Mouse (Mus musculus): ENCODE measurements around the gene Zfp963. TPM values are rescaled to one million over a fixed set of nuclear protein-coding genes. Genes with fewer than 3 reads are reported as not detected.
A peak's percentile ranks its signal among the peaks of the same experiment; 100 is the strongest.

The Zfp963 gene
- polyA plus RNA-seq, 1 experiment from 2014 or later, result 4.2 TPM

DNA sequence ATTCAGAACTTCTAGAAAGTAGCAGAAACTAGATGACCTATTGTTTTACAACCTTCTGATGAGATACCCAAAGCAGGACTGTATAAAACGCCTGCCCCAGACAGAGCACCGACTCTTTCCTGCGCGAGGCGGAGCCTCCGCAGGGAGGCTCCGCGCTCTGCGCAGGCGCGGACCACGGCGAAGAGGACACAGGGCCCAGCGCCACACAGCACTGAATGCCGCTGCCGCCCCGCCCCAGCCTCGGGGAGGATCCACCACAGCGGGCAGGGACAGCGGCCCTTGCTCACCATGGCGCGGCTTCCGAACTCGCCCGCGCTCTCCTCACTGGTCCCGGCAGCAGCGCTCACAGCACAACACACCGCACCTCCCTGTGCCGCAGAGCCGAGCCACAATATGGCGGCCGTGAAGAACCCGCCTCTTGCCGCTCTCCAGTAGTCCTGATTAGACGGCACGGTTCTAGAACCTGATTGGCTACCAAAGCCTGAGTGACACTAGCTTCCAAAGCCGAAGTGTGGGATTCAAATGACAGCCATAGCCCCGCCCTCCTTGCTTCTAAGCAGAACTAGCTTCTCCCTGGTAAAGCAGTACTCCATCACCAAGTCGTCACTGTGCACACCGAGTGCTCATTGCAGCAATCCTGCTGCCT, 24.9 kb upstream of the Zfp963 start, which contains the start of gene Gm20422:
Gene Gm20422, minus strand, starts transcription at position 384 of the 646 bp plus-strand sequence.
- peak within 1 kb of the TSS; percentile 98 to 99 for H3K27ac ChIP-seq (replicated peaks in 1 of 2; ENCODE audit: control insufficient read depth in 1 of 2, insufficient read depth in 1 of 2, low read depth in 2 of 2, low read length in 2 of 2)
- H3K4me2 ChIP-seq (ENCODE audit: low read length), result peak within 1 kb of the TSS; percentile 78
- H3K36me3 ChIP-seq (ENCODE audit: control insufficient read depth, insufficient read depth, low read length), result no peaks in the 10 kb centered on the region; the same call in 1 of the 2 replicates
- H3K4me3 ChIP-seq (ENCODE audit: control insufficient read depth in 1 of 2, insufficient read depth in 1 of 2, low read depth in 1 of 2, low read length in 2 of 2), result peak within 1 kb of the TSS; percentile 80 to 83
- H3K4me1 ChIP-seq (ENCODE audit: control insufficient read depth in 2 of 2, insufficient read depth in 2 of 2, low read length in 2 of 2), result peaks cover 0 to 17% of the 10 kb centered on the region in 2 experiments; a peak in 2 of 4 replicates
- peak; percentile 98 for ATAC-seq (ENCODE audit: insufficient number of reproducible peaks, insufficient read depth, low FRiP score, low read depth)
- no peaks in the 10 kb centered on the region for H3K27me3 ChIP-seq (ENCODE audit: control insufficient read depth, insufficient read depth, low read length)
- no peaks in the 10 kb centered on the region for H3K9me3 ChIP-seq (ENCODE audit: control insufficient read depth, low read length)
- peak within 1 kb of the TSS; percentile 96 for H3K9ac ChIP-seq (ENCODE audit: low read length)
- WGBS, result under 1% methylated on average over 41 of the region's 41 CpGs

DNA sequence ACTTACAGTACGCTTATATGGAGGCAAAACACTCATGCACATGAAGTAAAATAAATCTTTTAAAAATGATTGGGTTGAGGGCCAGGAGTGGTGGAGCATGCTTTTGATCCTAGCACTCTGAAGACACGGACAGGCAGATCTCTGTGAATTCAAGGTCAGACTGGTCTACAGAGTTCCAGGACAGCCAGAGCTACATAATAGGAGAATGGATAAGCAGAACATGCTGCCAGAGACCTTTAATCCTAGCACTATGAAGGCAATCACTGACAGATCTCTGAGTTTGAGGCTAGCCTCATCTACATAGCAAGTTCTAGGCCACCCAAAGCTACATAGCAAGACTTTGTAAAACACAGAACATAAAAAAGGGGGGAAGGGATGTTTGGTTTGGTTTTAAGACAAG, 22.3 kb upstream of the Zfp963 start:
- WGBS, result 62% methylated on average over 2 of the region's 2 CpGs
- no peak for ATAC-seq (ENCODE audit: insufficient number of reproducible peaks, insufficient read depth, low FRiP score, low read depth)
- no peak overlapping the region for H3K4me2 ChIP-seq (ENCODE audit: low read length)
- H3K36me3 ChIP-seq (ENCODE audit: control insufficient read depth, insufficient read depth, low read length), result peaks cover 25% of the 10 kb centered on the region
- peaks cover 2% of the 10 kb centered on the region; the same call in 1 of the 2 replicates for H3K9me3 ChIP-seq (ENCODE audit: control insufficient read depth, low read length)
- no peak overlapping the region for H3K4me3 ChIP-seq (ENCODE audit: control insufficient read depth in 1 of 2, insufficient read depth in 1 of 2, low read depth in 1 of 2, low read length in 2 of 2)
- no peak overlapping the region for H3K9ac ChIP-seq (ENCODE audit: low read length)
- H3K4me1 ChIP-seq (ENCODE audit: control insufficient read depth in 2 of 2, insufficient read depth in 2 of 2, low read length in 2 of 2), result peaks cover 0 to 17% of the 10 kb centered on the region in 2 experiments; a peak in 2 of 4 replicates
- no peak overlapping the region for H3K27ac ChIP-seq (replicated peaks in 1 of 2; ENCODE audit: control insufficient read depth in 1 of 2, insufficient read depth in 1 of 2, low read depth in 2 of 2, low read length in 2 of 2)
- no peaks in the 10 kb centered on the region for H3K27me3 ChIP-seq (ENCODE audit: control insufficient read depth, insufficient read depth, low read length)

DNA sequence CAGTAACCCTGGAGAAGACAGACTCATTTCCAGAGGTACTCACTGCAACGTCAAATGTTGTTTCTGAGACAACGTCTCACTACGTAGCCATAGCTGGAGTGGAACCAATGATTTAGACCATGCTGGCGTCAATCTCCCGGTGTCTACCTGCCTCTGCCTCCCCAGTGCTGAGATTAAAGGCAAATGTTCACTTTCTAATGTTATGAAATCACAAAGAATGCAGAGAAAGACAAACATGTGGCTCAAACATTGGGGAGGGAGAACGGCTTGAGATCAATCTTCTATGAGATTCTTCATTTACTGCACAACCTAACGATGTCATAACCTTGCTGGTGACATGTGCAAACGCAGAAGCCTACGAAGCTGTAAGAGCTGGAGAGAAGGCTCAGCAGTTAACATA, 21.5 kb upstream of the Zfp963 start:
- peaks cover 34% of the 10 kb centered on the region for H3K36me3 ChIP-seq (ENCODE audit: control insufficient read depth, insufficient read depth, low read length)
- WGBS, result 94% methylated on average over 9 of the region's 9 CpGs
- no peaks in the 10 kb centered on the region for H3K27me3 ChIP-seq (ENCODE audit: control insufficient read depth, insufficient read depth, low read length)
- no peak overlapping the region for H3K27ac ChIP-seq (replicated peaks in 1 of 2; ENCODE audit: control insufficient read depth in 1 of 2, insufficient read depth in 1 of 2, low read depth in 2 of 2, low read length in 2 of 2)
- H3K9ac ChIP-seq (ENCODE audit: low read length), result no peak overlapping the region
- H3K4me2 ChIP-seq (ENCODE audit: low read length), result no peak overlapping the region
- ATAC-seq (ENCODE audit: insufficient number of reproducible peaks, insufficient read depth, low FRiP score, low read depth), result no peak
- H3K9me3 ChIP-seq (ENCODE audit: control insufficient read depth, low read length), result peaks cover 11% of the 10 kb centered on the region
- peaks cover 0 to 17% of the 10 kb centered on the region in 2 experiments; a peak in 2 of 4 replicates for H3K4me1 ChIP-seq (ENCODE audit: control insufficient read depth in 2 of 2, insufficient read depth in 2 of 2, low read length in 2 of 2)
- no peak overlapping the region for H3K4me3 ChIP-seq (ENCODE audit: control insufficient read depth in 1 of 2, insufficient read depth in 1 of 2, low read depth in 1 of 2, low read length in 2 of 2)

- Histone ChIP-seq H3K4me1 (ENCODE audit: control insufficient read depth in 2 of 2, insufficient read depth in 2 of 2, low read length in 2 of 2) (no peaks in the 10 kb centered on the region), H3K27ac (replicated peaks in 1 of 2; ENCODE audit: control insufficient read depth in 1 of 2, insufficient read depth in 1 of 2, low read depth in 2 of 2, low read length in 2 of 2) (no peak overlapping the region), H3K9me3 (ENCODE audit: control insufficient read depth, low read length) (peaks cover 20% of the 10 kb centered on the region), H3K36me3 (ENCODE audit: control insufficient read depth, insufficient read depth, low read length) (peaks cover 89% of the 10 kb centered on the region), H3K4me3 (ENCODE audit: control insufficient read depth in 1 of 2, insufficient read depth in 1 of 2, low read depth in 1 of 2, low read length in 2 of 2) (no peak overlapping the region), H3K27me3 (ENCODE audit: control insufficient read depth, insufficient read depth, low read length) (no peaks in the 10 kb centered on the region), H3K4me2 (ENCODE audit: low read length) (no peak overlapping the region), H3K9ac (ENCODE audit: low read length) (no peak overlapping the region)
- WGBS, result 91% methylated on average over 4 of the region's 4 CpGs
- ATAC-seq (ENCODE audit: insufficient number of reproducible peaks, insufficient read depth, low FRiP score, low read depth), result no peak
Measured at GRCm38 (mm10) chr8:69761814-69762445, 12.2 kb upstream of the Zfp963 start.

DNA sequence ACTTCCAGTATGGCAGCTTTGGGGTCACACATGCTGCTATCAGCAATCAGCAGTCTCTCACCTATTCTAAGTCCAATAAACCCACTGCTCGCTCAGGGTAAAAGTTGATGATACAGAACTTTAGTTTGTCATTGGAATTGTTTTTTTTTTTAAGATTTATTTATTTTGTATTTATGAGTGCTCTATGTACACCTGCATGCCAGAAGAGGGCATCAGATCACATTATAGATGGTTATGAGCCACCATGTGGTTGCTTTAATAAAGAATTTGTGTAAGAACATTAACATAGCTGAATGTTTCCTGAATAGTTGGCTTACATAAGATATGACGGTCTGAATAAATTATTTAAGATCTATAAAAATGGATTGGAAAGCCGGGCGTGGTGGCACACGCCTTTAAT, 8.5 kb upstream of the Zfp963 start:
- no peak for ATAC-seq (ENCODE audit: insufficient number of reproducible peaks, insufficient read depth, low FRiP score, low read depth)
- H3K27me3 ChIP-seq (ENCODE audit: control insufficient read depth, insufficient read depth, low read length), result no peaks in the 10 kb centered on the region
- WGBS, result 95% methylated on average over 5 of the region's 5 CpGs
- H3K9ac ChIP-seq (ENCODE audit: low read length), result no peak overlapping the region
- H3K4me1 ChIP-seq (ENCODE audit: control insufficient read depth in 2 of 2, insufficient read depth in 2 of 2, low read length in 2 of 2), result no peaks in the 10 kb centered on the region
- H3K27ac ChIP-seq (replicated peaks in 1 of 2; ENCODE audit: control insufficient read depth in 1 of 2, insufficient read depth in 1 of 2, low read depth in 2 of 2, low read length in 2 of 2), result no peak overlapping the region
- H3K9me3 ChIP-seq (ENCODE audit: control insufficient read depth, low read length), result no peaks in the 10 kb centered on the region
- peaks cover 66% of the 10 kb centered on the region for H3K36me3 ChIP-seq (ENCODE audit: control insufficient read depth, insufficient read depth, low read length)
- no peak overlapping the region for H3K4me2 ChIP-seq (ENCODE audit: low read length)
- H3K4me3 ChIP-seq (ENCODE audit: control insufficient read depth in 1 of 2, insufficient read depth in 1 of 2, low read depth in 1 of 2, low read length in 2 of 2), result no peak overlapping the region

- H3K27me3 ChIP-seq (ENCODE audit: control insufficient read depth, insufficient read depth, low read length), result no peaks in the 10 kb centered on the region
- H3K4me2 ChIP-seq (ENCODE audit: low read length), result no peak overlapping the region
- H3K9me3 ChIP-seq (ENCODE audit: control insufficient read depth, low read length), result no peaks in the 10 kb centered on the region
- peaks cover 29% of the 10 kb centered on the region for H3K36me3 ChIP-seq (ENCODE audit: control insufficient read depth, insufficient read depth, low read length)
- 83% methylated on average over 2 of the region's 2 CpGs for WGBS
- no peak overlapping the region for H3K4me3 ChIP-seq (ENCODE audit: control insufficient read depth in 1 of 2, insufficient read depth in 1 of 2, low read depth in 1 of 2, low read length in 2 of 2)
- no peak overlapping the region for H3K27ac ChIP-seq (replicated peaks in 1 of 2; ENCODE audit: control insufficient read depth in 1 of 2, insufficient read depth in 1 of 2, low read depth in 2 of 2, low read length in 2 of 2)
- no peak for ATAC-seq (ENCODE audit: insufficient number of reproducible peaks, insufficient read depth, low FRiP score, low read depth)
- H3K9ac ChIP-seq (ENCODE audit: low read length), result no peak overlapping the region
- H3K4me1 ChIP-seq (ENCODE audit: control insufficient read depth in 2 of 2, insufficient read depth in 2 of 2, low read length in 2 of 2), result peaks cover 5 to 8% of the 10 kb centered on the region in 2 experiments; a peak in 3 of 4 replicates
Measured at GRCm38 (mm10) chr8:69752437-69752836, 2.7 kb upstream of the Zfp963 start.

DNA sequence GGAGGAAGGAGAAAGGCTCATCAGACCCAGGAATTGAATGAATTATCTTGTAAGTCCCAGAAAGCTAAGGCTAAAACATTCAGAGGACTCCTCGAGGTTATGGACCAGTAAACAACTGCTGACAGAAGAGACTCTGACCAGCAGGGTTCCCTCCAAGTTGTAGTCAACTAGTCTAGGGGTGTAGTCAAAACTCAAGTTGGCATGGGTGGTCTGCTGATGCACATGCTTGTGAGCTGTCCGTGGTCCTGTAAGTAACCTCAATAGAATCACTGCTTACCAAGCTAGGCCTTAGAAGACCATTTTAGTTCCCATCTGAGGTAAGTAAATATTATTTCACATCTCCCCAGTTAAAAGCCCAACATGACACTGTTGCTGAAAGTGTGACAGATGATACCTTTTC, 8.5 kb downstream of the Zfp963 start:
- Histone ChIP-seq H3K4me3 (ENCODE audit: control insufficient read depth in 1 of 2, insufficient read depth in 1 of 2, low read depth in 1 of 2, low read length in 2 of 2) (no peak overlapping the region), H3K36me3 (ENCODE audit: control insufficient read depth, insufficient read depth, low read length) (peaks cover 29% of the 10 kb centered on the region), H3K9ac (ENCODE audit: low read length) (no peak overlapping the region), H3K27ac (replicated peaks in 1 of 2; ENCODE audit: control insufficient read depth in 1 of 2, insufficient read depth in 1 of 2, low read depth in 2 of 2, low read length in 2 of 2) (no peak overlapping the region), H3K4me1 (ENCODE audit: control insufficient read depth in 2 of 2, insufficient read depth in 2 of 2, low read length in 2 of 2) (no peaks in the 10 kb centered on the region), H3K4me2 (ENCODE audit: low read length) (no peak overlapping the region), H3K9me3 (ENCODE audit: control insufficient read depth, low read length) (no peaks in the 10 kb centered on the region), H3K27me3 (ENCODE audit: control insufficient read depth, insufficient read depth, low read length) (no peaks in the 10 kb centered on the region)
- WGBS, result 79% methylated on average over 2 of the region's 2 CpGs
- ATAC-seq (ENCODE audit: insufficient number of reproducible peaks, insufficient read depth, low FRiP score, low read depth), result no peak

Measured in heart, embryonic 14.5 days (tissue).